Comparison of ENCODE assay signal across 10 mouse cellular contexts in the genomic region with DNA sequence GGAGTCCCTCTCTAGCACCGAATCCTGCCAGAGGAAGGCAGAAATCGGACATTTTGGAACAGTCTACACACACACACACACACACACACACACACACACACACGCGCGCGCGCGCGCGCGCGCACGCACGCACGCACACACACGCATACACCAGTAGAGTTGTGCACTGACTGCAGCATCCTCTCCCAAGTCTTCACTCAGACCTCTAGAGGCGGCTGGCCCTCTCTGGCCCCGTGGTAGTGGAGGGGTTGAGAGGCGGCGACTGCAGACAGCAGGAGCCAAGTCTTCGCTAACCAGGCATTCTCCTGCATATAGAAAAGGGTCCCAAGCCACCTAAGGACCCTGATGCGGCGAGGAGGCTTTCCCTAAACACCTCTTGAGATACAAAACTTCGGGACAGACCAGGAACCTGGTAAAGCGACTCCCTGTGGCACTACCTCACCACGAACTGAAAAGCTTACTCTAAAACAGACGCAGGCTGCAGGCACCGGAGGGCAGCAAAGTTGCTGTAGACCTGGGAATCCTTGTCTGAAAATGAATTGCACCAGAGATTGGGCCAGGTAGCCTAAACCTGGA. TPM values are rescaled to one million over a fixed set of nuclear protein-coding genes. Genes with fewer than 3 reads are reported as not detected.
DNase-seq lines count a peak whose midpoint lies in the region; ATAC-seq lines count a peak whose summit lies in the region.
"Had no signal": no experiment of that assay in that cellular context is flagged by ENCODE, and none has a peak within 500 bp of the region (broad histone marks: within the 10 kb centered on the region; RNA-seq: fewer than 3 reads in every experiment).

No protein-coding gene starts in this region.

- H3K27me3 ChIP-seq in heart, embryonic 11.5 days (ENCODE audit: control insufficient read depth, insufficient read depth, low read length): peaks cover 97% of the 10 kb centered on the region
- H3K27me3 ChIP-seq in lung, embryonic 15.5 days: peaks cover 100% of the 10 kb centered on the region
- H3K27me3 ChIP-seq in splenic B cell, adult 2 months (ENCODE audit: control insufficient read depth, insufficient read depth, low read length, poor library complexity, severe bottlenecking): peaks cover 6% of the 10 kb centered on the region; the same call in 1 of the 2 replicates

- no peak for DNase-seq in heart, postnatal 14 days
- no peak for DNase-seq in lung, postnatal 14 days
- peak; percentile 29 for DNase-seq in induced T-regulatory cell, adult 2 months (ENCODE audit: low read depth)
- peak; percentile 13 for DNase-seq in splenic B cell, adult 2 months (ENCODE audit: low read depth, low spot score)
- no peak for DNase-seq in cerebellum, postnatal 14 days

- H3K4me1 ChIP-seq in heart, embryonic 11.5 days (ENCODE audit: control insufficient read depth, insufficient read depth, low read length): peaks cover 8% of the 10 kb centered on the region
- peaks cover 13% of the 10 kb centered on the region for H3K4me1 ChIP-seq in lung, embryonic 15.5 days

- intact Hi-C loops in heart, postnatal 14 days (cut with DNase I): no loop called here

- under 1% methylated on average over 28 of the region's 28 CpGs for WGBS in heart, embryonic 11.5 days (ENCODE audit: insufficient replicate concordance)
- under 1% methylated on average over 18 of the region's 28 CpGs for WGBS in lung, embryonic 15.5 days

- peak overlapping the region; percentile 7 for H3K4me2 ChIP-seq in heart, embryonic 11.5 days
- peak overlapping the region; percentile 57 for H3K4me2 ChIP-seq in lung, embryonic 15.5 days

- no peaks in the 10 kb centered on the region for H3K9me3 ChIP-seq in heart, embryonic 11.5 days (replicated peaks; ENCODE audit: control insufficient read depth, low read length)
- H3K9me3 ChIP-seq in lung, embryonic 15.5 days: no peaks in the 10 kb centered on the region

- H3K9ac ChIP-seq in heart, embryonic 11.5 days (ENCODE audit: low read depth, low read length): no peak overlapping the region
- no peak overlapping the region for H3K9ac ChIP-seq in lung, embryonic 15.5 days

- H3K27ac ChIP-seq in heart, embryonic 11.5 days (ENCODE audit: low read depth, low read length): no peak overlapping the region
- H3K27ac ChIP-seq in lung, embryonic 15.5 days: no peak overlapping the region

- no peak for ATAC-seq in heart, embryonic 11.5 days (replicated peaks; ENCODE audit: insufficient number of reproducible peaks, low FRiP score, low TSS enrichment)
- peak; percentile 31; the same call in 1 of the 2 replicates for ATAC-seq in lung, embryonic 15.5 days (ENCODE audit: borderline replicate concordance, extremely low read depth, low FRiP score, low TSS enrichment)
- no peak for ATAC-seq in activated CD4-positive, CD25-positive, alpha-beta regulatory T cell, adult 4 months

- H3K36me3 ChIP-seq in heart, embryonic 11.5 days (ENCODE audit: control insufficient read depth, insufficient read depth, low read length): no peaks in the 10 kb centered on the region
- no peaks in the 10 kb centered on the region for H3K36me3 ChIP-seq in lung, embryonic 15.5 days
- H3K36me3 ChIP-seq in splenic B cell, adult 2 months (ENCODE audit: control insufficient read depth, insufficient read depth, low read length, poor library complexity, severe bottlenecking): no peaks in the 10 kb centered on the region

- no peak overlapping the region for H3K4me3 ChIP-seq in heart, embryonic 11.5 days (ENCODE audit: low read depth, low read length)
- peak overlapping the region; percentile 39 for H3K4me3 ChIP-seq in lung, embryonic 15.5 days
- H3K4me3 ChIP-seq: myocyte had no signal

RNA-seq across cellular contexts. Expression of gene Foxe1, which starts 0.6 kb away (rescaled TPM):
- polyA plus RNA-seq in heart, embryonic 11.5 days (2014; fragmentation: Nextera tagmentation; extraction: Ambion mirVana): 0.07 TPM in 2 replicates
- total RNA-seq in heart, postnatal 14 days (2021): not detected
- polyA plus RNA-seq in lung, embryonic 15.5 days (2015; fragmentation: Nextera tagmentation; extraction: Ambion mirVana): 0.05 TPM in 1 of 2 replicates, not detected in the other
- not detected for polyA plus RNA-seq in activated CD4-positive, CD25-positive, alpha-beta regulatory T cell, adult 4 months (2017; shearing (Covaris generic))
- total RNA-seq: left cerebral cortex, adult 18-20 months had no signal
- polyA plus RNA-seq: myocyte had no signal

RNA-seq across cellular contexts. Expression of gene Trmo, which starts 46.4 kb away (rescaled TPM):
- polyA plus RNA-seq in heart, embryonic 11.5 days (2014; fragmentation: Nextera tagmentation; extraction: Ambion mirVana): 8.4 and 11.5 TPM in 2 replicates
- total RNA-seq in heart, postnatal 14 days (2021): 1 to 10 TPM; 4.3 to 4.8 TPM
- polyA plus RNA-seq in lung, embryonic 15.5 days (2015; fragmentation: Nextera tagmentation; extraction: Ambion mirVana): 10.0 and 11.2 TPM in 2 replicates
- 10 to 100 TPM; 10.9 to 16.3 TPM for polyA plus RNA-seq in activated CD4-positive, CD25-positive, alpha-beta regulatory T cell, adult 4 months (2017; shearing (Covaris generic))

Comparison
In these comparisons a context has a peak if more than half of its experiments do, and no peak if none do; other contexts are left out.
1. DNase-seq: peak in induced T-regulatory cell, adult 2 months (single experiment) and splenic B cell, adult 2 months (single experiment); none in heart, postnatal 14 days (0 of 2), lung, postnatal 14 days (single experiment) and cerebellum, postnatal 14 days (0 of 2).